In the genomic region with DNA sequence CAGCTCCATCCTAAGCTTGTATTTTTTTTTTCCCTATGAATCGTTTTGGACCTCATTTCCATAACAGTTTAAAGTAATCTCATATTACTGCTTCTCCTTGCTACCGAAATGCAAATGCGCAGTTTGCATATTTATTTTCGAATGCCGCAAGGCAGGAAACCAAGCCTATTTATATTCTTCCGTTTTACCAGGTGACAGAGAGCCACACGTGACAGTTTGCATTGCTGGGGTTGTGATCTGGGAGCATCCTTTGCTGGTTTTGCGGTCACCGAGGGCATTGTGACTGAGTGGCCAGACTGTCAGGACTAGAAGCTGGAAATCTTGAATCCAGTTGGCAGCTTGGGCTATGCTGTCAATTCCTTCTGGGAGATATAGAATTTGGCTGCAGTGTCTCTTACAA, we compare ENCODE assay signal across 15 mouse cellular contexts. TPM values are rescaled to one million over a fixed set of nuclear protein-coding genes. Genes with fewer than 3 reads are reported as not detected.
DNase-seq lines count a peak whose midpoint lies in the region; ATAC-seq and TF ChIP-seq lines count a peak whose summit lies in the region.
"Had no signal": no experiment of that assay in that cellular context is flagged by ENCODE, and none has a peak within 500 bp of the region (broad histone marks: within the 10 kb centered on the region; RNA-seq: fewer than 3 reads in every experiment).

No protein-coding gene starts in this region.

- no peaks in the 10 kb centered on the region for H3K9me3 ChIP-seq in heart, embryonic 10.5 days
- H3K9me3 ChIP-seq in hindbrain, embryonic 13.5 days = peaks cover 7% of the 10 kb centered on the region; the same call in 1 of the 2 replicates
- no peaks in the 10 kb centered on the region for H3K9me3 ChIP-seq in limb, embryonic 10.5 days (replicated peaks)
- H3K9me3 ChIP-seq: embryonic facial prominence, embryonic 10.5 days; forebrain, embryonic 12.5 days; liver, embryonic 12.5 days had no signal

- H3K9ac ChIP-seq in hindbrain, embryonic 13.5 days = no peak overlapping the region
- H3K9ac ChIP-seq: forebrain, embryonic 12.5 days; liver, embryonic 12.5 days had no signal

- H3K36me3 ChIP-seq in heart, embryonic 10.5 days = no peaks in the 10 kb centered on the region
- no peaks in the 10 kb centered on the region for H3K36me3 ChIP-seq in spleen, adult 2 months (ENCODE audit: control insufficient read depth, insufficient read depth, low read length)
- no peaks in the 10 kb centered on the region for H3K36me3 ChIP-seq in hindbrain, embryonic 13.5 days
- no peaks in the 10 kb centered on the region for H3K36me3 ChIP-seq in limb, embryonic 10.5 days
- H3K36me3 ChIP-seq: embryonic facial prominence, embryonic 10.5 days; forebrain, embryonic 12.5 days; liver, embryonic 12.5 days had no signal

- H3K4me3 ChIP-seq in heart, embryonic 10.5 days = no peak overlapping the region
- no peak overlapping the region for H3K4me3 ChIP-seq in spleen, adult 2 months (ENCODE audit: extremely low read depth, insufficient read depth, insufficient read length)
- no peak overlapping the region for H3K4me3 ChIP-seq in hindbrain, embryonic 13.5 days
- H3K4me3 ChIP-seq in limb, embryonic 10.5 days = no peak overlapping the region
- H3K4me3 ChIP-seq: embryonic facial prominence, embryonic 10.5 days; forebrain, embryonic 12.5 days; liver, embryonic 12.5 days had no signal

- H3K27me3 ChIP-seq in heart, embryonic 10.5 days (ENCODE audit: insufficient read depth, poor library complexity, severe bottlenecking) = no peaks in the 10 kb centered on the region
- no peaks in the 10 kb centered on the region for H3K27me3 ChIP-seq in spleen, adult 2 months (ENCODE audit: control insufficient read depth, insufficient read depth, low read length)
- H3K27me3 ChIP-seq in hindbrain, embryonic 13.5 days = 0 out of 2 replicates have a peak, but pooled peaks cover 3% of the 10 kb centered on the region
- no peaks in the 10 kb centered on the region for H3K27me3 ChIP-seq in limb, embryonic 10.5 days (ENCODE audit: low read depth, poor library complexity, severe bottlenecking)

- no peak for DNase-seq in heart, embryonic 10.5 days (ENCODE audit: low spot score)
- no peak for DNase-seq in heart, adult 9 months (ENCODE audit: low spot score in 2 of 2)
- peak; percentile 72 for DNase-seq in spleen, adult 2 months (ENCODE audit: low read depth in 1 of 2, low spot score in 2 of 2)
- DNase-seq in spleen, adult 12 weeks (ENCODE audit: low spot score) = no peak
- peak; percentile 30 for DNase-seq in thymus, postnatal 4 days
- no peak for DNase-seq in limb, embryonic 10.5 days (ENCODE audit: low spot score)
- DNase-seq: adrenal gland, postnatal 25 days; cerebellum, adult 18-20 months; lung, postnatal 14 days had no signal

- peak; percentile 72 for ATAC-seq in megakaryocyte progenitor cell, adult 5-6 weeks (replicated peaks; ENCODE audit: poor library complexity)
- ATAC-seq in hindbrain, embryonic 13.5 days (ENCODE audit: low FRiP score) = no peak
- ATAC-seq: intestine, embryonic 16.5 days; liver, embryonic 12.5 days had no signal

- H3K4me1 ChIP-seq in heart, embryonic 10.5 days = peaks cover 32% of the 10 kb centered on the region
- peaks cover 9% of the 10 kb centered on the region; the same call in 1 of the 2 replicates for H3K4me1 ChIP-seq in spleen, adult 2 months (ENCODE audit: control insufficient read depth, insufficient read depth, insufficient read length)
- peaks cover 10% of the 10 kb centered on the region for H3K4me1 ChIP-seq in hindbrain, embryonic 13.5 days (replicated peaks)
- no peaks in the 10 kb centered on the region for H3K4me1 ChIP-seq in limb, embryonic 10.5 days
- H3K4me1 ChIP-seq: forebrain, embryonic 12.5 days; liver, embryonic 12.5 days had no signal

- 60% methylated on average over 9 of the region's 9 CpGs for WGBS in heart, embryonic 10.5 days
- 8% methylated on average over 9 of the region's 9 CpGs for WGBS in spleen, adult 2 months
- 66% methylated on average over 9 of the region's 9 CpGs for WGBS in hindbrain, embryonic 13.5 days
- 71% methylated on average over 9 of the region's 9 CpGs for WGBS in limb, embryonic 10.5 days

- peak overlapping the region; percentile 72; the same call in 1 of the 2 replicates for H3K27ac ChIP-seq in heart, embryonic 10.5 days
- H3K27ac ChIP-seq in spleen, adult 2 months (ENCODE audit: insufficient read depth, low read length) = peak overlapping the region; percentile 66
- no peak overlapping the region for H3K27ac ChIP-seq in hindbrain, embryonic 13.5 days
- no peak overlapping the region for H3K27ac ChIP-seq in limb, embryonic 10.5 days
- H3K27ac ChIP-seq: embryonic facial prominence, embryonic 10.5 days; forebrain, embryonic 12.5 days; liver, embryonic 12.5 days had no signal

- no peak for TF ChIP-seq POLR2A in spleen, adult 2 months (IDR thresholded peaks at IDR 0.05; ENCODE audit: low read depth, low read length)

- no peak overlapping the region for H3K4me2 ChIP-seq in hindbrain, embryonic 13.5 days
- H3K4me2 ChIP-seq: forebrain, embryonic 12.5 days; liver, embryonic 12.5 days had no signal

- TF ChIP-seq CTCF in spleen, adult 2 months (IDR thresholded peaks at IDR 0.05; ENCODE audit: extremely low read depth, insufficient read depth, insufficient read length, insufficient replicate concordance) = no peak

RNA-seq across cellular contexts. Expression of a gene that starts 19.6 kb away (rescaled TPM):
- polyA plus RNA-seq in heart, embryonic 10.5 days (2016; fragmentation: Nextera tagmentation; extraction: Ambion mirVana) = 20.0 and 29.8 TPM in 2 replicates
- polyA plus RNA-seq in spleen, adult 2 months (2012; rRNA removed) = 3.9 and 4.5 TPM in 2 replicates
- 0.05 TPM in 1 of 2 replicates, not detected in the other for total RNA-seq in megakaryocyte progenitor cell, adult 5-6 weeks (2015)
- 0.03 and 0.04 TPM in 2 replicates for total RNA-seq in megakaryocyte progenitor cell, adult 5-6 weeks (2017)
- 50.4 and 50.9 TPM in 2 replicates for polyA plus RNA-seq in hindbrain, embryonic 13.5 days (2015; fragmentation: Nextera tagmentation; extraction: Ambion mirVana)
- polyA plus RNA-seq in limb, embryonic 10.5 days (2016; fragmentation: Nextera tagmentation; extraction: Ambion mirVana) = 13.9 and 18.9 TPM in 2 replicates

RNA-seq across cellular contexts. Expression of a gene that starts 44.3 kb away (rescaled TPM):
- 20.2 and 22.3 TPM in 2 replicates for polyA plus RNA-seq in heart, embryonic 10.5 days (2016; fragmentation: Nextera tagmentation; extraction: Ambion mirVana)
- 73.8 and 77.3 TPM in 2 replicates for polyA plus RNA-seq in spleen, adult 2 months (2012; rRNA removed)
- 7.9 and 9.6 TPM in 2 replicates for total RNA-seq in megakaryocyte progenitor cell, adult 5-6 weeks (2015)
- 11.3 and 24.0 TPM in 2 replicates for total RNA-seq in megakaryocyte progenitor cell, adult 5-6 weeks (2017)
- 18.6 and 20.7 TPM in 2 replicates for polyA plus RNA-seq in hindbrain, embryonic 13.5 days (2015; fragmentation: Nextera tagmentation; extraction: Ambion mirVana)
- polyA plus RNA-seq in limb, embryonic 10.5 days (2016; fragmentation: Nextera tagmentation; extraction: Ambion mirVana) = 31.6 and 33.8 TPM in 2 replicates

RNA-seq across cellular contexts. Expression of a gene that starts 58.7 kb away (rescaled TPM):
- 7.8 and 8.2 TPM in 2 replicates for polyA plus RNA-seq in heart, embryonic 10.5 days (2016; fragmentation: Nextera tagmentation; extraction: Ambion mirVana)
- 2.9 TPM in 2 replicates for polyA plus RNA-seq in spleen, adult 2 months (2012; rRNA removed)
- total RNA-seq in megakaryocyte progenitor cell, adult 5-6 weeks (2015) = not detected in 2 replicates
- total RNA-seq in megakaryocyte progenitor cell, adult 5-6 weeks (2017) = not detected in 2 replicates
- 11.5 and 11.7 TPM in 2 replicates for polyA plus RNA-seq in hindbrain, embryonic 13.5 days (2015; fragmentation: Nextera tagmentation; extraction: Ambion mirVana)
- 2.4 and 4.2 TPM in 2 replicates for polyA plus RNA-seq in limb, embryonic 10.5 days (2016; fragmentation: Nextera tagmentation; extraction: Ambion mirVana)

RNA-seq across cellular contexts. Expression of a gene that starts 59.4 kb away (rescaled TPM):
- 103 and 107 TPM in 2 replicates for polyA plus RNA-seq in heart, embryonic 10.5 days (2016; fragmentation: Nextera tagmentation; extraction: Ambion mirVana)
- 7.8 and 7.9 TPM in 2 replicates for polyA plus RNA-seq in spleen, adult 2 months (2012; rRNA removed)
- total RNA-seq in megakaryocyte progenitor cell, adult 5-6 weeks (2015) = 1.0 TPM in 1 of 2 replicates, not detected in the other
- total RNA-seq in megakaryocyte progenitor cell, adult 5-6 weeks (2017) = 0.30 TPM in 1 of 2 replicates, not detected in the other
- polyA plus RNA-seq in hindbrain, embryonic 13.5 days (2015; fragmentation: Nextera tagmentation; extraction: Ambion mirVana) = 21.0 and 22.8 TPM in 2 replicates
- polyA plus RNA-seq in limb, embryonic 10.5 days (2016; fragmentation: Nextera tagmentation; extraction: Ambion mirVana) = 68.0 and 75.5 TPM in 2 replicates

Comparison
In these comparisons a context has a peak if more than half of its experiments do, and no peak if none do; other contexts are left out.
1. DNase-seq: peak in spleen, adult 2 months (2 of 2) and thymus, postnatal 4 days (single experiment); none in heart, embryonic 10.5 days (single experiment), heart, adult 9 months (0 of 2), spleen, adult 12 weeks (single experiment) and limb, embryonic 10.5 days (single experiment).
2. H3K27ac ChIP-seq: peak in heart, embryonic 10.5 days (single experiment) and spleen, adult 2 months (single experiment); none in hindbrain, embryonic 13.5 days (single experiment) and limb, embryonic 10.5 days (single experiment).